Mouse (Mus musculus) embryo, embryonic 11 days (tissue): ENCODE measurements at regions not wholly inside any gene's neighbourhood (a gene's known extent, or its start where the extent isn't known, plus 50 kb on each side); places are given as distances from the start of the nearest gene placed in this dataset.
"Not testable (repeated sequence)": the region's sequence is repeated elsewhere in the genome, so short reads cannot be mapped to it uniquely, and the experiment has no call there.

ENCODE experiments used
- DNase-seq: peaks from one replicate; pipeline ENCODE4 v3.0.0-alpha.2; 2015

DNA sequence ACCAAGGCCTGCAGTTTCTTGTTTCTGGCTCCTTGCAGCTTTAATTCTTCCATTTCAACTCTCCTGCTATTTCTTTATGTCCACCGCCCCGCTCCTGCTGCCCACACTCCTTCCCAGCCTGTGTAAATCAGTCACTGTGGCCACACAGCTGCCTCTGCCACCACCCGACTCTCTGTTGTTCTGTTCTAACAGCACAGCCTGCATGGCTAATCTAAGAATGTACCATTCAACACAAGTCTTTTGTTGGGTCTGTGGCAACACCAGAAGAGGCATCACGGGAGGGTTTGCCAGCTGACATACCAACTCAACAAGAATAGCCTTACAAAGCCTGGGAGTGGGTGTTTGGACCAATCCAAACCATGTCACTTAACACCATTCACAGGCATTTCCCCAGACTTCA lies 264.9 kb upstream of the Pum3 start:
- DNase-seq: no peak

DNA sequence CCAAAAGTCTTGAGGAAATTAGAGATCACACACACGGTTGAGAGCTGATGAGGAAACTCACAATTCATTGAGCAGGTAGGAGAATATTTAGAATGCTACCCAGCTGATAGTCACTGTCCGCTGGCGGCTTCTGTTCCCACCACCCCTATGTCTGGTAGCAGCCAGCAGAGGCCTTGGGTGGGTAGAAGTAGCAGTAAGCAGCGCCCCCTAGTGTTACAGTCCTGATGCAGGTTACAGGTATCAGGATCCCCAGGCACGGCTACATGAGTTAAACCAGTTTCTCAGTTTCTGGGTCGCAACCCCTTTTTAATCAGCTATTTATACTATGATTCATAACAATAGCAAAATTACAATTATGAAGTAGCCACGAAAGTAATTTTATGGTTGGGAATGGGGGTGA lies 264.1 kb upstream of the Pum3 start:
- no peak for DNase-seq

DNA sequence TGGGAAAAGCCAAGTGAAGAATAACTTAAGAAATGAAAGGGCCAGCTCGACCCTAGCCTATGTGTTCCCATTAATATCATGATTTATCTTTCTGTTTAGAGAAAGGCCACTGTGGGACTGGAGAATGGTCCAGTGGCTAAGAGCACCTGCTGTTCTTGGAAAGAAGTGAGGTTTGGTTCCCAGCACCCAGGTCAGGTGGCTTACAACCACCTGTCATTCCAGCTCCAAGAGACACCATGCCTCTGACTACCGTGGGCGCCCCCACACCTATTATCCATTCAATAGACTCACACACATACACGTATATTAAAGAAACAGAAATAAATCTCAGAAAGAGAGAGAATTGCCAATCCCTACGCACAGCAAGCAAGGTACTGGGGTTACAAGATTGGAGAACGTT lies 263.3 kb upstream of the Pum3 start:
- no peak for DNase-seq

DNA sequence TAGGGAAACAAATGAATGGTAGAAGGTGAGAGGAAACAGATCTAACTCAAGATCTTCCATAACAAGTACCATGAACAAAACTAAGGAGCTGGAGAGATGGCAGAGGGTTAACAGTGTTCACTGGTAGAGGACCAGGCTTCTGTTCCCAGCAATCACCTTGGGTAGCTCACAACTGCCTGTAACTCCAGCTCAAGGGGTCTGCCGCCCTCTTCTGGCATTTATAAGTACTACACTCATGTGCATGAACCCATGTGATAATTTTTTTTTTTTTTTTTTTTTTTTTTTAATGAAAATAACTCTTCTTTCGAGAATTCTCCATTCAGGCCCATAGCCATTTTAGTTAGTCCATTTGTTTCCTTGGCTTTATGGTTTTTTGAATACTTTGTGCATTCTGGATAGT lies 253.8 kb upstream of the Pum3 start:
- DNase-seq: no peak

DNA sequence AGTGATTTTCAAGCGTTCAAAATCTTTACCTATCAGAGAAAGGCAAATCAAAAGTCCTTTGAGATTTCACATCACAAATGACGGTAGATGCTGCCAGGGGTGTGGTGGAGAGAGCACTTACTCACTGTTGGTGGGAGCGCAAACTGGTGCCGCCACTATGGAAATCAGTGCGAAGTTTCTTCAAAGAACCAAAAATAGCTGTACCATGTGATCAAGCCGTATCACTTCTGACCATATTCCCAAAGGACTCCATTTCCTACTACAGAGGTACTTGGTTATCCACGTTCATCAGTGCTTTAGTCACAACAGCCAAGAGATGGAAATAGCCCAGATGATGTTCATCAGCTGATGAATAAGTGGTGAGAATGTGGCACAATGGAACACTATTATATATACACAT lies 249.8 kb upstream of the Pum3 start:
- no peak for DNase-seq

DNA sequence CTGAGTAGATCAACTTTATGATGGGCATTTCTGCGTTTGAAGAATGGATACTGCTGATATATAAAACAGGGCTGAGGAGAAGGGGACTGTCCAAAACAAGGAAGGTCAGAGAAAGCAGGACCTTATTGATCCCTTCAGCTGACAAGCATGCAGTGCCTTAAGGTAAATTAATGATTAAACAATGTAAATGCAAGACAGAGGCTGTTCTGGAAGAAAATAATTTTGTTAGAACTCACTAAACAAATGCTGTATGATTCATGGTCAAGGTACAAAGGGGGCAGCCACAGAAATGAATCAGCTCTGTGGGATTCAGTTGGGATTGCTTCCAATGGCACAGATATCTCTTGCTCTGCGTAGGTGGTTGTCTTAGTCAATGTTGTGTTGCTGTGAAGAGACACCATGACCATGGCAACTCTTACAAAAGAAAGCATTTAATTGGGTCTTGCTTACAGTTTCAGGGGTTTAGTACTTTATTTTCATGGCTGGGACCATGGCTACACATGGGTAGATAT lies 243.1 kb upstream of the Pum3 start:
- no peak for DNase-seq

DNA sequence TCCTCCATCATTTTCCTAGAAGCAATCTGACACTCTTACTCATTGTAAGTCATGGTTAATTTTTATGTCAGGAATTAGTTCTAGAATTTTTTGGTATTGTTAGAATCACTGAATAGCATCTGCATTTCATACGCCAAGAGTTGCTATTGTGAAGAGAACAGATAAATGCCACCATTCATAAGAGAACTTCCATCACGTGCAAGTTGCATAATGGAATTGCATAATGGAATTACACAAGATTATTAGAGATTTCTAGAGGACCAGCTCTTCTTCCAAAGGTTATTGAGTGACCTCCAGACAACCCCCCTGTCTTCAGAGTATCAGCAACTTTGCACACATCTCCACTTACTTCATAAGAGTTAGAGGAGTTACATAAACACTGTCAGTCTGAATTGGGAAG lies 233.7 kb upstream of the Pum3 start:
- no peak for DNase-seq

DNA sequence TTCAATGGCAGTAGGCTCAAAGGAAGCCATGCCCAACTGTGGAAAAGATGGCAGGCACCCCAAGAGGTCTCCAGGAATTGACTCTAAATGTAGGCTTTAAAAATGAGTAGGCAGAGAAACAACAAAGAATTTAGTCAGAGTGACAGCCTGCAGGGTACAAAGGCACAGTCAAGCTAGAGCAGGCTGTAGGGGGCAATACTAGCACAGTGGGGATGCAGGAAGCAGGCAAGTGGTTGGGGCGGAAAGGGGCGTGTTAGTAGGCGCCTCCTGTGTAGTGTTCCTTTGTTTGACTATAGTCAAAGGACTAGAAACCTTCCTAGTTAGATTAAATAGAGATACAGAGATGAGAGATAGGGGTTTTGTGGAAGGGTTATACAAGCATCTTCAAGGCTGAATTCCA lies 211.4 kb upstream of the Pum3 start:
- no peak for DNase-seq

DNA sequence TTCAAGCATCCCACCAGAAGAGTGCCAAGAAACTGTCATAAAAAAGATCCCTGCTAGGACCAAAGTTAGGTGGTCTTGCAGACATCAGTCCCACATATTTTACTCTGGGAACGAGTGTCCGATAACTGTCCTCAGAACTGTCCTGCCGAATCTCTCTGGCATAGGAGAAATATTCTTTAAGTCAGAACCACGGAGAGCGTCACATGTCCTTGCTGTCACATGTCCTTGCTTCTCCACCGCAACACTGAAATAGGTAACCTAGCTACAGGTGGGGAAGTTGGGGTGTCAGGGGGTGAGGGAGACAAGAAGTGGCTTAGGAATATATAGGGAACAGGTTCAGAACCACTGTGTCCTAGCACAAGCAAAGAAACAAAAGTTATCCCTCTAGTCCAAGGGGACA lies 203.5 kb upstream of the Pum3 start:
- DNase-seq: peak; percentile 32

DNA sequence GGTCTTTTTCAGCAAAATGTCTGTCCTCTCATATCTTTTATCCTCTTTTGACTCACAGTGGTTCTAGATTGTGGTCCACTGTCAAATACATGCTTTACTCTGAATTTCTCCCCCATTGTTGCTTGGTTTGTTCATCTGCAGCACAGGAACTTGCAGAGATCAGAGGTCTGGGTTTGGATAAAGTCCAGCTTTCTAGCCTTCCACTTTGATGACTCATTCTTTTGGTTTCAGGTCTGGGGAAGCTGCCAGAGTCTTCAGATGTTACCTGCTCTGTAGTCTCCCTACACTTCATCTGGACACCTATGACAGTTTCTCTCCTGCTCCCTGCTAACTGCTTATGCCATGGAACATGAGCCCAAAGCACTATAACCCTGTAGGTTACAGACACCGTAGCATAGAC lies 198.0 kb upstream of the Pum3 start:
- no peak for DNase-seq

DNA sequence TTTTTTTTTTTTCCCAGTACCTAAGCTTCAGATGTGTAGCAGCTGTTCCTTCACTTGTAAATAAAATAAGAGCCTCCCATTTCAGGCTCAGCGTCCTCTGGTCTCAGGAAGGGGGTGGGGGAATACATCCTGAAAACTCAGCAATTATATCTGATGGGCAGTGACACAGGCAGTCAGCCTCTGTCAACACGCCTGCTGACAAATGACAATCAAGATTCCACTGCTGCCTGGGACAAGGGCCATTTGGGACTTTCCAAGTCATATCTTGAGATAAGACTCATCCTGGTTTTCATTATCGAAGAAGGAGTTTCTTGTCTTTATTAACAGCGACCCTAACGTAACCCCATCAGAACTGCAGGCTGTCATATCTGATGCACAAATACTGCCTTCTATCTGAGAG lies 187.9 kb upstream of the Pum3 start:
- no peak for DNase-seq

DNA sequence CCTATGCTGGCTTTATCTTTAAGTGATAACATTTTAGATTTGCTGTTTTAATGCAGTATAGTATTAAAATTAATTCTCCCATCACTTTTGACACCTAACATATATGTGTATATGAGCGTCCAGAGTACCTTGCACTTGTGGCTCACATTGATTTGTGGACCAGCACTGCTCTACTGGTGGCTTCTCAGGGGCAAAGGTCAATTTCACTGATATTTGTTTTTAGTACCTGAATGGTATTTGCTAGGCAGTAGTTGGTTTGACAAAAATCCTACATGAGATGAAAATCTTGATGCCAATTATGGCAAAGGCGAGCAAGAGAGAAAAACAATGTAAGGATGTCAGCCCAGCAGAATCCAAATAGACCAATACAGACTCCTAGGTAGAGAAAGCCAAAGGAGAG lies 177.3 kb upstream of the Pum3 start:
- no peak for DNase-seq

DNA sequence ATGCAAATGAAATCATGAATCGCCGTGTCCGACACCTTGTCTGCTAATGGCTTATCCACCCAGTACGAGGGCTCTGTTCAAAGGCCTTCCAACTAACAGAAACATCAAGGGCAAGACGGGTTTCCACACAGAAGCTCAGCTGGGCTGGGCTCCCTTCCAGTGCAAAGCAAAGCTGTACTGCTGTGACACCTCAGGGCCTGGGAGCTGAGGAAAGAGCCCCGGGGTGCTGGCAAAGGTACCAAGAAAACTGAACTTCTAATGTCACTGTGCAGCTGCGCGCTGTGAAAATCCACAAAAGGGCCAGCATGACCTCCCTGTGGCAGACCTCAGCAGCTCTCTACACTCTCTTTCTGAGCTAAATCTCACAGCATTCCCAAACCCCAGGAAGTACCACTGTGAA lies 173.7 kb upstream of the Pum3 start:
- DNase-seq: no peak

DNA sequence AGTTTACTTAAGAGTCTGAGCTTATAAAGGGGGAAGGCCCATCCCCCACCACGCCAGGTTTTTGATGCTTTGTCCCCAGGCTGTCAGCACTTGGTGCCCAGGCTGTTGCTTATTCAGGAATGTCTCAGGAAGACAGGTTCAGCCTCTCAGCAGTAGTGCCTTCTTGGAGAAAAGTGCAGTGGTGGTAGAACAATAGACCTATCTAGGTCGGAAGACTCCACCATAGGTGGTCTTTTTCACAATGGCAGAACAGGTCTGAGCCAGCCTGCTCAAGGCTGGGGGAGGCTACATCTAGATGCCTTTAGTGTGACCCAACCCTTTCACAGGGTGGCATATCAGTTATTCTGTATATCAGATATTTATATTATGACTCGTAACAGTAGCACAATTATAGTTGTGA lies 171.9 kb upstream of the Pum3 start:
- DNase-seq: no peak

DNA sequence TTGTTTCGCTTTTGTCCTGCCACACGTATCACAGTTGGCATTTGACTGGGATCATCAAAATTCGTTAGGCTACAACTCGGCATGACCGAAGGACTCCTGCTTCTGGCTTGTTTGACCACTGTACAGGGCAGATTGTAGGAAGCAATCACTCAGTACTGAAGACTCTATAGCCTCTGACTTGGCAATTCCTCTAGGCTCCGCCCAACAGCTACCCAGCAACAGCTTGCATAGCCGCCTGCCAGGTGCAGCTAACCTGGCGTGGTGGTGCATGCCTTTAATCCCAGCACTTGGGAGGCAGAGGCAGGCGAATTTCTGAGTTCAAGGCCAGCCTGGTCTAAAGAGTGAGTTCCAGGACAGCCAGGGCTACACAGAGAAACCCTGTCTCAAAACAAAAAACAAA lies 170.8 kb upstream of the Pum3 start:
- not testable (repeated sequence) for DNase-seq

DNA sequence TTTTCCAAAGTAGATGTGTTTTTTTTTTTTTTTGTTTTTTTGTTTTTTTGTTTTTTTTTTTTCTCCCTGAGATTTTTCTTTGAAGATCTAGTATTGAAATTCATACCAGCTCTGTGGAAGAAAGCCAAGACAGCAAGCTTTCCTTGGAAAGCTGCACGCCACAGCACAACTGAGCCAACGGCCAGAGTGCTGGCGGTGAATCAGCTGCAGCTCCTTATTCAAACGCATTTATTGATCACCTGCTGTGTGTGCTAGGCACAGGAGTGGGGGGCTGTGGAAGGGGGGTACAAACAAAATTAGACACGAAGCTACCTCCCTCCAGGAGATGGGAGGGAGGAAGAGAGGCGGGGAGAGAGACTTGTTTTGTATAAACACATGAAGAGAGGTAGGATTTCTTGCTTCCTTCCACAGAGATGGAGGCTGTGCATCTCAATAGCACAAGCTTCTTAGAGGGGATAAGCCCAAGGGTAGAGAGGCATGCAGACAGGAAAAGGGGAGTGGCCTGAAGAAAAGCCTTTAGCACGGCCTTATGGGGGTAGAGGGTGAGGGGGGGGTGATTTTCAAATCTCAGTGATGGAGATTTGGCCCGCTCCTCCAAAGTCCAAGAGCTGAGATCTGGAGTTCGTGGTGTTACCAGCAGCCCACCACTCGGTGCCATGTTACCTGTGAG lies 170.1 kb upstream of the Pum3 start:
- DNase-seq: no peak

DNA sequence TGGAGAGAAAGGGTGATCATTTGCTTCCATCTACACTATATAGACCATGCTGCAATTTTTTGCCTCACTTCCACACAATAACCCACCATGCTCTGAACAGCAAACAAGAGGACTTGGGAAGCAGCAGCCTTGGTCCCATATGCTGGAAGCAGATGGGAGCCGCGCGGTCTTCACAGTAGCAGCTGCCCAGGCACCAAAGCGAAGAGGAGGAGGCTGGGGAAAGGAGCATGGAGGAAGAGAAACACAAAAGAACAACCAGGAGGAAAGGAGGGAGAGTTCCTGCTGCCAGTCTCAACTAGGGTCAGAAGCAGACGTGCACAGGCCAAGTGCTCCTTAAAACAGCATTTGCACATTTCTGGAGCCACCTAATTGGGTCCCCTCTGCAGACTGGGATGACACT lies 168.7 kb upstream of the Pum3 start:
- DNase-seq: no peak

DNA sequence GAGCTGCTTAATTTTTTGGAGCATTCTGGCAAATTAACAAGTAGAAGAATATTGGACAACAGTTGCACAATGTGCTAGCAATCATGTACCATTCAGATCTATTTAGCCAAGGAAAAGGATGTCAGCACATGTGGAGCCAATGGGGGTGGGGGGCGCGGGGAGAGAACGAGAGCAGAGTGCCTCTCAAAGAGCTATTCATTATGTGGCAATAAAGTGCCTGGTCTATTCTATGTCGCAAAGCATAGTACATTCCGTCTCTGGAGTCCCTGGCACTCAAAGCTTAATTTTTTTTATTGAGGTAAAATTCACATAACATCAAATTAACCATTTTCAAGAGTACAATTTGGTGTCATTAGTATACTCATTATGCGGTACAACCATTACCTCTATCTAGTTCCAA lies 155.9 kb upstream of the Pum3 start:
- DNase-seq: no peak

DNA sequence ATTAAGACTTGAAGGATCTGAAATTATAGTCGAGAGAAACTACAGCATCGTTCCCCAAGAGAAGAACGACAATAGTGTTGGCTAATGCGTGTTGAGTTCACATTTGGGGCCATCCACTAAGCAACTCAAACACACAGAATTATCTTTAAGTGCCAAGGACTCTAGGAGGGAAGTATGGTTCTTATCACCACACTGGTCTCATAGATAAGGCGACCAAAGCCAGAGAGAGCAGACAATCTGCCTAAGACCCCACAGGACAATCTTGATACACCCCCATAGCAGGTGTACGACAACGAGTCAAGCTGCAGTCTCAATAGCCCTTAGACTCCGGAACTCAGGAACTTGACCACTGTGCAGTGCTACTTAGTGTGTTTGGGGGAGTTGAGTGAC lies 152.5 kb upstream of the Pum3 start:
- DNase-seq: no peak

DNA sequence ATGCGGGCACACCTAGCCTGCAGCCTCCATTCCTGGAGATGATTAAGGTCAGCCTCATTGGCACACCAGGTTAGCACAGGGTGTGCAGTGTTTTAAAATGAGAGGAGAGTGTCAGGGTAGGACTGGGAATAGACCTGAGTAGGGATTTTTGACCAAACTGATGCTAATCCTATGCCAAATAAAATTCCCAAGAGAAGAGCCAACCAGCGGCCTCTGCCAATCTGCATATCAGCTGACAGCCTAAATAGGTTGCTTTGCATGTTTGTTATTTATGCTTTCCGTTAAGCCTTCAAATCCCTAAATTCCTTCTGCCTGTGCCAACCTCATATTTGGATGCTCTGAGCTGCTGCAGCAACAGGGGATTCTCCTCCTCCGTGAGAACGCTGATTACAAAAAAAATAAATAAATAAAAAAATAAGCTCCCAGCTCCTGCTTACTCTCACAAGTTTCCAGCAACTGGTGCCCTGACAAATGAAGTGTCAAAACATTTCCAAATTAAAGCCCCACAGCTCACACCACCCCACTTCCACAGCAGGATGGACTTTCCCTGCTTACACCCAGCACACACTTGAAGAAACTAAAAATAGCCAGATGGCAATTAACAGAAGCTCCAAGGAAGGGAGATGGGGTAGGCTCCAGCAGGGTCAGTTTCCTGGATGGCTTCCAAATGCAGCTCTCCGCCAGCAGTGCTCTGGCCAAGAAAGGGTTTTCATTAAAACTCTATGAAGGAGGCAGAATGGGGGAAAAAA lies 151.9 kb upstream of the Pum3 start:
- DNase-seq: no peak

DNA sequence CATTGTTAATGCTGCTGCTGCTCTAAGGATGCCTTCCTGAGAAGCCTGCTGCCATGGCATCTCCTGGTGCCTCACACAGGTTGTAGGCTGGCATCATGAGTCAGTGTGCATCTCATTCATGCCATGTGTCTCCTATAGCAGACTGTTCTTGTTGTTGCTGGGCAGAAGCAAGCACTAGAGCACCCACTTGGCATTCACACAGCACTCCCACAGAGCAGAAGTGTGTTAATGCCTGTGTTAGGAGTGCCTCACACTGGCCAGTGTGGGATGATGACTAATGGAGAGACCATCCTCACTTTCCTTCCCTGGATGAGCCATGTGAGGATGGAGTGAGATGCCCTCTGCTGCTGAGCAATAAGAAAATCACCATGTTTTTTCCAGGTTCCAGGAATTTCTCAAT lies 146.9 kb upstream of the Pum3 start:
- DNase-seq: no peak

DNA sequence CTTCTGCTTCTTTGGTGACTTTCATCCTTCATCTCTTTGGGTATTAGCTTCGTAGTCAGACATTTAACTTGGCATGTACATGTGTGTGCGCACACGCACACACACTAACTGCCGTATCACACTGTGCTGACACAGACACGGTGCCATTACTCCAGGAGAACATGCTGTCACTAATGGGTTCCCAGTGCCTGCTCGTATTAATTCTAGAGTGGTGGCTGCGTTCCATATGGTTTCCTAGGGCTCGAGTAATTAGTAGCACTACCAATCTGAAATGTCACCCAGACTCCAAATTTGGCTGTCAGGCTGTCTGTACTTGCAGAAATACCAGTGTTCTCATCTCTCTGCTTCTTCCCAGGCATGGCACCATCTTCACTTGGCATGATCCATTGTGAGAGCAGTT lies 137.3 kb upstream of the Pum3 start:
- no peak for DNase-seq

DNA sequence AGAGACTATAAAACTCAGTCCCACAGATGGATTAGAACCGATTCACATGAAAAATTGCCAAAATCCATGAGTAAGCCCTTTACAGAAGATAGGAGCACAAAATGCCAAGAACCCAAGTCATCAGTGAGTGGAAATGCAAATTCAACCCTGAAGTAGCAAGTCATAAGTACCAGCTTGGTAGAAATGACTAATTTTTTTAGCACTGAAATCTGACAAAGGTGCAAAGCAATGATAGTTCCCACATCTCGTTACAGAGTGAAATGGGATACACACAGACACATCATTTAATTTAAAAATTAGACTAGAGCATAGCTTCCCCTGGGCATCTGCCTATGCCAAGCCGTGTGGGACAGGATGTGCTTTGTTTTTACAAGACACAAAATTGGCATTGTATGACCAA lies 136.4 kb upstream of the Pum3 start:
- no peak for DNase-seq

DNA sequence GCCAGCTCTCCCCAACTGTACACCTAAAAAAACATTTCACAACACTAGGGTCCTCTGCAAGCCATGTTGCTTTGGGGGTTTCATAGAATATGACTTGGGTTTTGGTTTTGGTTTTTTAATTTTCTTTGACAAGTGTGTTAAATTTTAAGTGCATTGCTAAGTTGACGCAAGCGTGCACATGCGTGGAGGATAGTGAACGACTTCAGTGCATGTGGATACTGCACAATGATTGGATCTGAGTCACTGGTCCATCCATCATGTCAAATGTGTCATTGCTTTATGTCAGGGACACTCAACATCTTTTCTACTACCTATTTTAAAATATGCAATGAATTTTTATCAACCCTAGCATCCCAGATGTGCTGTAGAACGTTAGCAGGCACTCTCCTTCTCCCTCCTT lies 134.5 kb upstream of the Pum3 start:
- DNase-seq: no peak

DNA sequence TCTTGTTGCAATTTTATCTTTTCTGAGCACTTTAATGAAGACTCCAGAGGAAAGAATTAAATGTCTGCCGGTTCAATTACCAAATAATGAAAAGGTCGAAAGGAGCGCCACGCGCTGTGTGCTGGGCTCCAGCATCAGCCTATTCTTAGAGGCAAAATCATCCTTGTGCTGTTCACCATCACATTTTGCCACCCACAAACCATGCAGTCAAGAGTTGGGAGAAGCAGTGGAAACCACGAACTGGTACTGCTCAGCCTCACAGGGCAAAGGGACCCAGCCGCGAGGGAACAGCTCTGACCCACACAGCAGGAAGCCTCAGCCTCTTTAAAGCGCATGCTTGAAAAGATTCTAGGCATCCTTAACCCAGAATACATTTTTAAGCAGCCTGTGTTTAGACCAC lies 134.0 kb upstream of the Pum3 start:
- no peak for DNase-seq
